Mouse (Mus musculus) adrenal gland, postnatal 14 days (tissue): Measurements from ENCODE around the gene Ccdc13. TPM values are rescaled to one million over a fixed set of nuclear protein-coding genes. Genes with fewer than 3 reads are reported as not detected.

Experiments used
- DNase-seq: peaks from one replicate; pipeline ENCODE4 v3.0.0; 2021; ENCODE audit warnings: mixed read lengths
- total RNA-seq: library from RNA; stranded (reverse); gene quantifications from 2 replicates; pipeline ENCODE4 v1.2.3, GENCODE M21; 2021

The Ccdc13 gene
- total RNA-seq, 1 experiment from 2014 or later = 1.1 TPM

DNA sequence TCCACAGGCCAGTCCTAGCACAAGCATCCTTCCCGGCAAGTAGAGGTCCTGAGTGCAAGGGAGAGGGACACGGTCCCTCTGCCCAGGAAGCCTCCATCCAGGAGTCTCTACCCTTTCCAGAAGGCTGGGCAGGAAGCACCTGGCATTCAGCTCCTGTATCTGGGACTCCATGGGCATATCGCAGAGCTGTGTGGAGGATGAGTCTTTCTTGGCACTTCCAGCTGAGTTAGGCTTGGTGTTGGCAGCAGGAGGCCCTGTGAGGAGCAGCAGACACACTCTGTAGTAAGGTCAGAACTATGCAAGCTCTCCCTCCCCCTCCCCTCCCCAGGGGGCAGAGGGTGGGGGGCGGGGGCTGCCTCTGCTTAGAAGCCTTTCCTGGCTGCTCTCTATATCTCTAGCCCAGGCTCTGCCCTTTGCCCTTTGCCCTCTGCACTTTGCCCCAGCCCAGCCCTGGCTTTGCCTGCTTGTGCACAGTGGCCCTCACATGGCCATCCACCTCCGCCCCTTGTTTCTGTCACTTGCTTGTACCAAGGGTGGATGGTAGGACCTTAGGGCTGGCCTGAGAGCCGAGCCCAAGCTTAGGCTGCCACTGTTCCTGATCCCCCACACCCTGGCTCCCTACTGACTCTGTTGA lies 40.3 kb downstream of the Ccdc13 start:
- no peak for DNase-seq

DNA sequence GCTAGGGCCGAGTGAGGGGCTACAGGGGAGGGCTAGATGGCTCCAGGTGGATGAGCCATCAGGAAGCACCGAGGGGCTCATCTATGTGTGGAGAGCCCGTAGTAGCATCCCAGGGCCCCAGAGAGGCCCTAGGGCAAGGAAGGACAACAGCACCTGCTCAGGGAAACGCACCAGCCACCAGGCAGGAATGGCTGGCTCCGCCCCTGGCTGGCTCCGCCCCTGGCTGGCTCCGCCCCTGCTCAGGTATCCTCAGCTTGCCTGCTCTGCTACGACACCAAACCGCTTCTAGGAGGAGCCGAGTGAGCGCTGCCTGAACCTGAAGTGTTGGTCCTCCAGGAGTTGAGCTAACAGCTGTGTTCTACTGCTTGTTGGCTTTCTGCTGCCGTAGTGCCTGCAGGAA lies 41.5 kb downstream of the Ccdc13 start:
- no peak for DNase-seq

DNA sequence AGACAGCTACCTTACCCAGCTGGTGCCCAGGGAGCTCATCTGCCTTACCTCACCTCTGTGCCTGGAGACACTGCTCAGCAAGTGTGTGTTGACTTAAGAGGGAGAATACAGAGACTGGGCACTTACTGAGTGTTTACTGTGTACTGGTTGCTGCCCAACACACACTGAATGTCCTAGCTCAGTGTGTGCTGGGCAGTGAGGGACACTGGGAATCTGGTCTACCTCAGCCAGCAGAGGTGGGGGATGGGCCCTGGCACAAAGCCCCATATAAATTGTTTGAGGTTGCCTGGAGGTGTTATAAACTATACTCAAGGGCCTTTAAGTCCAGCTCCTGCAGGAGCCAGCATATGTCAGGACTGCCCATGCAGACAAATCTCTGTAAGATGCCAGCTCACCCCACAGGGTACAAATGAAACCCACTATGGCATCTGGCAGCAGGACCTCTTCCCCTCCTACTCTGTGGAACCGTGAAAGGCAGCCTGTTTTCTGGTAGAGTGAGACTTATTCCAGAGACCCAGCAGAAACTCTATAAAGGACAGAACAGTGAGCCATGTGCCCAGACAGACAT lies 44.2 kb downstream of the Ccdc13 start:
- DNase-seq = peak; percentile 22

DNA sequence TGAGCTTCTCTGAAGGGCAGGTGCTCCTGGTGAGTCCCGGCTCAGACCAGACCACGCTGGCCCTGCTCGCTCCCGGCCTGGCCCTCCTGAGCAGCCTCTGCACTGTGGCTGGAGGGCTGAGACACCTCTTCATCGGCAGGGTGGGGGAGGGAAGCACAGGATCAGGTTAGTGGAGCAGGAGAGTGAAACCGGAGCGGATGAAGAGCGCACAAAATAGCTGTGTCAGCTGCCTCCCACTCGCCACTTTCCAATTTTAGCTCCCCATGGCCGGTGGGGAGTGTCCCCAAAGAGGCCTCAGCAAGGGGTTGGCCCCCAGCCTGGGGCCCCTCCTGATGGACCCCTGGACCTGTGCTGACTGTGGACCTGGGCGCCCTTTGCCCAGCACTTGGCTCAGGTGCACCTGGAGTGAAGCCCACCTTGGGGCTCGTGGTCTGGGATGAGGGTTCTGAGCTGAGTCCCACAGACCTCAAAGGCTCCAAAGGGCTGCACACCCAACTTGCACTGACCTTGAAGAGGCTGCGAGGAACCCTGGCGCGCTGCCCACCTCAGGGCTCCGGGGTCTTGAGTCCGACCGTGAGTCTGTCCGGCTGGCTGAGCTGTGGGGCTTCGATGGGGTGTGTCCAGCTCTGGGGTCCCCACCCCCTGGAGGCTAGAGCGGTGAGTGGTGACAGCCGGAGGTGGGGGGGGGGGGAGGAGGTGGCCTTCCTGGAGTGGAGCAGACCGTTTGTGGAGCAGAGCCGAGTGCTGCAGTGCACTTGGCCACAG lies 47.3 kb downstream of the Ccdc13 start, which contains the start of gene Hhatl:
Gene Hhatl (minus strand): TSS at position 751 of the 765 bp plus-strand sequence.
- no peak for DNase-seq

DNA sequence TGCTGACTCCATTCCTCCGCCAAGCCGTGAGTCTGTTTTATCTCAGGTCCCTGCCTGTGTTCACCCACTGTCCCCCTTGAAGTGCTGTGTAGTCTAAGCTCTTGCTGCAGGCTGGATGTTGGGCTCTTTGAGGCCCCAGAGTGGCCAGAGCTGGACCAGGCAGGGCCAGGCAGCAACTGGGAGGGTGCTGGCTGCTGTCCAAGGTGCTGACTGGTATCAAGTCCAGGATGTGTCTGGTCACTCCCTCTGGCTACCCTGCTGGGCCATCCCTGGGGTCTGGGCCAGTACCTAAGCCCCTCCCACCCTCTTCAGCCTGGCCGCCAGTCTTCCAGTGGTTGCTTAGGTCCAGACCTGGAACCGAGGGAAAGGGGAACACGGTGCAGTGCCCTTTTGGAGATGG lies 48.1 kb downstream of the Ccdc13 start:
- peak; percentile 87 for DNase-seq

DNA sequence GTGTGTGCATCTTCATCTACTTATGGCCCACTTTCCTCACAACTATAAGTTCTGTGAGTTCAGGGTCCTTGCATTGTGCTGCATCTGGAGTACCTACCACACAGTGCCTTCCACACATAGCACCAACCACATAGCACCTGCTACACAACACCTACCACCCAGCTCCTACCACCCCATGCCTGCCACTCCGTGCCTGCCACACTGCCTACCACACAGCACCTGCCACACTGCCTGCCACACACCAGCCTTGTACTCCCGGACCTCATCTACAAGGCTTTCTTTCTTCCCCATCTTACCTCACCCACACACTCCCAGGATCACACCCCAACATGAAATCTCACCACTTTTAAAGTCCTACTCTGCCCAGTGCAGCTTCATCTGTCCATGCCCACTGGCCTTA lies 52.9 kb downstream of the Ccdc13 start:
- DNase-seq = no peak

DNA sequence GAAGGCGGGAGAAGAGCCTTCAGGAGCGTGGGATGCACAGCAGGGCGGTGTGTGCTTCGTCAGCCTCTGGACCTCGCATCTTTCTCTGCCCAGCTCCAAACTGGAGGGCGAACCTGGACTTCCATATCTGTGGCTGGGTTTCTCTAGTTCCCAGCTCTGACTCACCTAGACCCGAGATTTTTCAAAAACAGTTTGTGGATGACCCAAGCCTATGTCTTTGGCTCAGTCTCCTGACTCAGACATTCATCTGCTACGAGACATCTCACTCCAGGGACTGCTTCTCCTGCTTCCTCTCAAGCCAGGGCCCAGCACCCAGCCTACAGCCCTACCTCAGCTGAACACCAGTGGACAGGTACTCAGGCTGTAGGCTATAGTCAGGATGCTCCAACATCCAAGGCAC lies 54.0 kb downstream of the Ccdc13 start:
- no peak for DNase-seq

DNA sequence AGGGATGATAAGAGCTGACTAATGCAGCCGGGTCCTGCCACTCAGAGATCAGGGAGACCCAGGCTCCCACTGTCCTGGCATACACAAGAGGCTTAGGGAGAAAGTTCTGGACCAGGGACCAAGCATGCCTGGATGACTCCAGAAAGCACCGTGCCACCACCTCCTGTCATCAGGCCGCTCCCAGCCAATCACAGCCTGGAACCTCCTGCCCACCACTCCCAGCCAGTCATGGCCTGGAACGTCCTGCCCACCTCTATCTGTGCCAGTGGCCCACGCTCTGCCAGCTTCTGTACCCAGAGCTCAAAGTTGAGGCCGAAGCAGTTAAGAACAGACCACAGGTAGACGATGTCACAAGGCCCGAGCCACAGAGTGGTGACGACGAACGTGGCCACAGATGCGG lies 54.5 kb downstream of the Ccdc13 start:
- no peak for DNase-seq

DNA sequence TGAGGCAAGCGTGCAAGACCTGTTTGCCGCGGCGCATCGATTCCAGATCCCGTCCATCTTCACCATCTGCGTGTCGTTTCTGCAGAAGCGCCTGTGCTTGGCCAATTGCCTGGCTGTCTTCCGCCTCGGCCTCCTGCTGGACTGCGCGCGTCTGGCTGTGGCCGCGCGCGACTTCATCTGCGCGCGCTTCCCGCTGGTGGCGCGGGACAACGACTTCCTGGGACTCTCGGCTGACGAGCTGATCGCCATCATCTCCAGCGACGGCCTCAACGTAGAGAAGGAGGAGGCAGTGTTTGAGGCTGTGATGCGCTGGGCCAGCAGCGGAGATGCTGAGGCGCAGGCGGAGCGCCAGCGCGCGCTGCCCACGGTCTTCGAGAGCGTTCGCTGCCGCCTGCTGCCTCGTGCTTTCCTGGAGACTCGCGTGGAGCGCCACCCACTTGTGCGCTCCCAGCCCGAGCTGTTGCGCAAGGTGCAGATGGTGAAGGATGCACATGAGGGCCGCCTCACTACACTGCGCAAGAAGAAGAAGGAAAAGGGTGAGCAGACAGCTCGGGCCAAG lies 61.1 kb downstream of the Ccdc13 start:
- peak; percentile 60 for DNase-seq

DNA sequence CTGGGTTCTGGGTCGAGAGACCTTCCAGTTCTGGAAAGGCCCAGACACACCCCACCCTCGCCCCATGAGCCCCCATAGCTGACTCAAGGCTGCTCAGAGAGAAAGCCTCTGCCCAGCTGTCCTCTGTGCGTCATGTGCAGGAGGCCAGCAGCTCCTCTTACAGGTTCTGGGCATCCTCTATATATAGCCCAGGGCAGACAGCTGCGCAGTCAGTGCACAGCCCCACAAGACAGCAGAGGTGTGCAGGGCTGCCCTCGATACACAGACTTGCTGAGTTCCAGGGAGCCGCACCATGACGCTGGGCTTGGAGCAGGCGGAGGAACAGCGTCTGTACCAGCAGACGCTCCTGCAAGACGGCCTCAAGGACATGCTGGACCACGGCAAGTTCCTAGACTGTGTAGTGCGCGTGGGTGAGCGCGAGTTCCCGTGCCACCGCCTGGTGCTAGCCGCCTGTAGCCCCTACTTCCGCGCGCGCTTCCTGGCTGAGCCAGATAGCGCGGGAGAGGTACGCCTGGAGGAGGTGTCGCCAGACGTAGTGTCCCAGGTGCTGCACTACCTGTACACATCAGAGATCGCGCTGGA lies 61.7 kb downstream of the Ccdc13 start, which contains the start of gene Klhl40:
Gene Klhl40 (plus strand): TSS at position 124 of the 582 bp plus-strand sequence.
- DNase-seq = peak; percentile 25

DNA sequence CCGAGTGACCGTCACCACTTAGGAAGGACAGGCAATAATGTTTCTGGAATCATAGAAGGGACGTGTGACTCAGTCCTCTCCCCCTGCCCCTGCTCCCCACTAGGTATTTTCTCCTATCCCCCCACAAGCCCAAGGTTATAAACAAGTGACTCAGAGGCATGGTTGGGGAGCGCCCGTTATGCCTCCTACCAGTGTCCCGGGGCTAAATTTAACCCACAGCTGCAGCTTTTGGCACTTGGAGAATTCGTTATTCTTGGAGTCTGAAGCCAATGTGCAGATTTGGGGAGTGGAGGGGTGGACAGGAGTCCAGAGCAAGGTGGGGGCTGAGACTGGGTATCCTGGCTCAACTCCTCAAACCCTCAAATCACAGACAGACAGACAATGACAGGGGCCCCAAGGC lies 62.8 kb downstream of the Ccdc13 start:
- DNase-seq = peak; percentile 64

DNA sequence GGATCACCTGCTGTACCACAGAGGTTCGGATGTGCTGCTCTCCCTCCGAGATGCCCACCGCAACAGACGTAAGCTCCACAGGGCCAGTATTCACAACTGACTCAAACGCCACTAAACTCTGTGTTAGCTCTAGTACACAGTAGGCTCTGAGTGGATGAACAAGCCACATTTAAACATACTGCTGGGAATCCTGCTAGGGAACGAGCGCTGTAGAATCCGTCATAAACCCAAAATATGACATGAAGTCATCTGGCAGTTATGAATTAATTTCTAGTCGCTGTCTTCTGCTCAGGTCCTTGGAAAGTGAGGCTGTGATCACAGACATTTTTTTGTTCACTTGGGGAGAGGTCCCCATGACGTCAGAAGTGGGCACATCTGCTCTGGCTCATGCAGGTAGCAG lies 63.3 kb downstream of the Ccdc13 start:
- no peak for DNase-seq

DNA sequence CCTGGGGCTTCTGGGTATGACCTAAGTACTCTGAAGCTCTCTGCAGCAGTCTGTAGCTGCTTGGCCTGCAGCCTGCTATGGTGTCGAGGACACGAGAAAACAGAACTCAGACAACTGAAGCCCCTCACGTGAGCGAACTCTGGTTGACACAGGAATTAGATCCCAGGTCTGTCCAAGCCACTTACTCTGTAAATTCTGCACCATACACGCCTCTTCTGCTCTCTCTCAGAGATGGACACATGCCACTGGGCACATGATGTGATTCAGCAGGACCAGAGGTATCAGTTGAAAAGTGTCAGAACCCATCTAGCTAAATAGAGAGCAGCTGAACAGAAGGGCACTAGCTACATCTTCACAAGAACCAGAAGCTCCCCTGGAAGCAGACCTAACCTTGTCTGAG lies 66.8 kb downstream of the Ccdc13 start:
- no peak for DNase-seq

DNA sequence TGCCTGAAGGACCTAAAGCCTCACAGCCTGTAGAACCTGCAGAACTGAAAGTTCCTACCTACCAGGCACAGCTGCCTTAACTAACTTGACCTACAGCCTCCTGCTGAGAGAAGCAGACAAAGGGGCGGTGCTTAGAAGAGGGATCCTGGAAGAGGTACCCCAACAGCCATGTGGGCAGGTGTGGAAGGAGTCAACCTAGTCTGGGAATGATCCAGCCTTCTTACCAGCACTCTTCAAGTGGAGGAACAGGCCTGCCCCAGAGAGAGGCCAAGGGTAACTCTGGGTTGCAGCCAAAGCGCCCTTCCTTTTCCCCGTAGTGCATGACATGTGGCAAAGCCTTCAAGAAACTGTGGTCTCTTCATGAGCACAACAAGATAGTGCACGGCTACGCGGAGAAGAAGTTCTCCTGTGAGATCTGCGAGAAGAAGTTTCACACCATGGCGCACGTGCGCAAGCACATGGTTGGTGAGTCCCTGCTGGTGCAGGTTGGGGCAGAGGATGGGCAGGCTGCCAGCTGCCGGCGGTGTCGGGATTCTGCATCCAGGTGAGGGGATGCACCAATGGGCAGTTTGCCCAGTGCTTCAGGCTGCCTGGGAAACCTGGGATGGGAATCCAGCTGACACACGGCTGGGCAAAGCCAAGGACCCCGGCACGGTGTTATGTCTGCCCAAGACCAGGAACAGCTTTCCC lies 74.0 kb downstream of the Ccdc13 start:
- DNase-seq = no peak

DNA sequence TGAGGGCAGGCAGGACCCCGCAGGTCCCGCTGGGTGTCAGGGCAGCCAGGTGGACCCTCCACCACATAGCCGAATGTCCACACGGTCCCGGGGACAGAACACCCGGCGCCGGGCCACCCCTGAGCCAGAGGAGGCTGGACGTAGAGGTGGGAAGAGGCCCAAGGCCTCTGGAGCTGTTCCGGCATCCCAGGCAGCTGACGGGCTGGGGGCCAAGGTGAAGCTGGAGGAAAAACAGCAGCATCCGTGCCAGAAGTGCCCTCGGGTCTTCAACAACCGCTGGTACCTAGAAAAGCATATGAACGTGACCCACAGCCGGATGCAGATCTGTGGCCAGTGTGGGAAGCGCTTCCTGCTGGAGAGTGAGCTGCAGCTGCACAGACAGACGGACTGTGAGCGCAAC lies 75.5 kb downstream of the Ccdc13 start:
- peak; percentile 54 for DNase-seq

DNA sequence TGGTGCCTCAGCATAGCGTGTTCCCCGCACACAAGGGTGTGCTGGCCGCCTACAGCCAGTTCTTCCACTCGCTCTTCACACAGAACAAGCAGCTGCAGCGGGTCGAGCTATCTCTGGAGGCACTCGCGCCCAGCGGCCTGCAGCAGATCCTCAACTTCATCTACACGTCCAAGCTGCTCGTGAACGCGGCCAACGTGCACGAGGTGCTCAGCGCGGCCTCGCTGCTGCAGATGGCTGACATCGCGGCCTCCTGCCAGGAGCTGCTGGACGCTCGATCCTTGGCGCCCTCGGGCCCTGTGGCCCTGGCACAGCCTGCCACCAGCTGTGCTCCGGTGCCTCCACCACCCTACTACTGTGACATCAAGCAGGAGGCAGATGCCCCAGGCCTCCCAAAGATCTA lies 76.5 kb downstream of the Ccdc13 start:
- DNase-seq = no peak

DNA sequence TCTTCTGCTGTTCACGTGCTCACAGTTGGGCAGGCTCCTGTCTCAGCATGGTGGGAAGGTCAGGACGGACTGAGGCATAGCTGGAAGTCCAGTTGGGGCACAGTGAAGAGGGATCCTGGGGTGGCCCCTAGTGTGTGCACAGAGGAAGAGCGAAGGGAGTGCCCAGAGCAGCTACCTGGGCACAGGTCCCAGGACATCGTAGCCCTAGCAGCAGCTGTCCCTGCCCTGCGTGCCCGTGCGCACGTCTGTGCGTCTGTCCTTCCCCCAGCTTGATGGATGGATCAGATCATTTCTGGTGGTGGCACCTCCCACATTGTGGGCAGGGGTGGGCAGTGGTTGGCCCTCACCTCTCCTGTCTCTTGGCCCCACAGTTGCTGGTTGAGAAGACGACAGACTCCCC lies 77.0 kb downstream of the Ccdc13 start:
- DNase-seq = no peak

DNA sequence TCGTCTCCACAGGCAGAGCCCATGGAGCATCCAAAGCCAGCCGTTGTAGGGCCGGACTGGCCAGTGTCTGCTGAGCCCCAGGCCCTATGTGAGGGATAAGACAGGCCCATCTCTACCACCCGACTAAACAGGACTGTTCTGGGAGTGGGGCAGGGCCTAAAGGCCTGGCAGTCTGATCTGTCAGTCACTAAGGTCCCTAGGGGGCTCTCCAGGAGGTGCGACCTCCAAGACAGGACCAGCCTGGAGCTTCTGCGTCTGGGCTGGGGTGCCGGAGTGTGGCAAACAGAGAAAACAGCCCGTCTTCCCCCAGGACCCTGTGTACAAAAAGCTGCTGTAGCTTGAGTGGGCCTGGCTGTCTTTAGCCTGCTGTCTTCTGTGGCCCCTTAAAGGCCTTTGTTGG lies 77.5 kb downstream of the Ccdc13 start:
- DNase-seq = no peak

DNA sequence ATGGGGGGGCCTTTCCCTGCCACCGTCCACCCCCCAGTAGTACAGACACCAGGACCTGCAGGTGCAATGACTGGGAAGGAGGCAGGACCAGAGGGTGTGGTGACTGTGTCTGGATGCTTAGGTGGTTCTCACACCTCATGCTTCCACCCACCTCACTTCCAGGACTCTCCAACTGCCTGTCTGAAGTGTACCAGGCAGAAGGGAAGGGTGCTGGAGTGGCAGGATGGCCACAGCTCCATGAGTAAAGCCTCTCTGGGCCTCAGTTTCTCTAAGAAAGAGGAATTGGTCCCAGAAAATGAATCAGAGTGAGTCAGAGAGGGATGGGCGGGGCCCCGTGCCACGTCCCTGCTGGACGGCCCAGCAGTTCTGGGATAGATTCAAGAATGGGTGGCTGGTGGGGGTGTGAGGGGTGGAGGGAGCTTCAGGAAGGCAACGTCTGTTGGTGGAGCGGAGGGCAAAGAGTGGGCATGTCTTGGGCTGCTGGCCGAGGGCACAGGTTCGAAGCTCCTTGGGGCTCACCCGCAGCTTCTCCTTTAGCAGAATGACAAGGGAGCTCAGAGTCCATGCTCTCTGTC lies 78.1 kb downstream of the Ccdc13 start:
- DNase-seq = peak; percentile 58

DNA sequence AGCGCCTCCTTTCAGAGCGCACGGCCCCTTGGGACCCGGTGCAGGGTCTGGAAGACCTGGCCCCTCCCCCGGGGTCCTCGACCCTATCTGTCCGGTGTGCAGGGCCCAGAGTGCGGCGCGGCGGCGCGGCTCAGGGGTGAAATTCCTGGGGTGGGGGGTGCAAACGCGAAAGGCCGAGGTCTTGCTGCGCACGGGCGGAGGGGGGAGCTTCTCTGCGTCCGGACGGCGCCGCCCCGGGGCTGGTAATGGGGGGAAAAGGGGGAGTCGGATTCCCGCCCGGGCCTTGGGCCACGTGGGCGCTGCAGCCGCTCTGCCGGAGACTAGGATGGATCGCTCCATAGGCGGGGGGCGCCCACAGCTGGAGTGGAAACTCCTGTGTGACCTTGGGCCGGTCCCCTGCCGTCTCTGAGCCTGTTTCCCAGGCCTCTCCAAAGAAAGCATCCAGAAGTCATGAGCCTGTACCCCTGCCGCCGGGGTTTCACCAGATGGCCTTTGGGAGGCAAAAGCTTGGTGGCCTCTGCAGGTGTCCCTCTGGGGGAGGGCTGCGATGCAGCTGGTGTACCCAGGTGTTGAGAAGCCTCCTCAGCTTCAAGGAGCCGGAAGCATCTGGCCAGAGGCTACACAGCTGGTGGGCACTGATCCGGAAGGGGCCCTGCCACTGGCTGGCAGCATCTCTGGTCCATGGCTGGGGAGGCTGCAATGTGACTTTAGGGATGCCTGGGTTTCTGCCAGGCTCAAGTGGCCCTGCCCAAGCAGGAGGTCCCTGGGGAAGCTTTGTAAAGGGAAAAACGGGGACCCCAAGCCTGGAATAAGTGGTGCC lies 78.8 kb downstream of the Ccdc13 start:
- peak; percentile 91 for DNase-seq
